Mouse (Mus musculus) gastrocnemius, postnatal 25 days (tissue): Measurements from ENCODE around the gene Mnx1. TPM values are rescaled to one million over a fixed set of nuclear protein-coding genes. Genes with fewer than 3 reads are reported as not detected.

Experiments used
- DNase-seq: peaks from one replicate; pipeline ENCODE4 v3.0.0; 2022
- long read RNA-seq, 2 experiments: library from polyadenylated mRNA; stranded (forward); transcript quantifications; one replicate each; pipeline ENCODE4 v2.0.0; 2021
- total RNA-seq, 2 experiments: library from RNA; stranded (reverse); gene quantifications; 1 replicate in 1 of 2; 2 replicates in 1 of 2; pipeline ENCODE4 v1.2.3; 2021

The Mnx1 gene
- total RNA-seq = not detected
- long read RNA-seq, experiment 1 = 0 reads
- long read RNA-seq, experiment 2 = 0 reads

DNA sequence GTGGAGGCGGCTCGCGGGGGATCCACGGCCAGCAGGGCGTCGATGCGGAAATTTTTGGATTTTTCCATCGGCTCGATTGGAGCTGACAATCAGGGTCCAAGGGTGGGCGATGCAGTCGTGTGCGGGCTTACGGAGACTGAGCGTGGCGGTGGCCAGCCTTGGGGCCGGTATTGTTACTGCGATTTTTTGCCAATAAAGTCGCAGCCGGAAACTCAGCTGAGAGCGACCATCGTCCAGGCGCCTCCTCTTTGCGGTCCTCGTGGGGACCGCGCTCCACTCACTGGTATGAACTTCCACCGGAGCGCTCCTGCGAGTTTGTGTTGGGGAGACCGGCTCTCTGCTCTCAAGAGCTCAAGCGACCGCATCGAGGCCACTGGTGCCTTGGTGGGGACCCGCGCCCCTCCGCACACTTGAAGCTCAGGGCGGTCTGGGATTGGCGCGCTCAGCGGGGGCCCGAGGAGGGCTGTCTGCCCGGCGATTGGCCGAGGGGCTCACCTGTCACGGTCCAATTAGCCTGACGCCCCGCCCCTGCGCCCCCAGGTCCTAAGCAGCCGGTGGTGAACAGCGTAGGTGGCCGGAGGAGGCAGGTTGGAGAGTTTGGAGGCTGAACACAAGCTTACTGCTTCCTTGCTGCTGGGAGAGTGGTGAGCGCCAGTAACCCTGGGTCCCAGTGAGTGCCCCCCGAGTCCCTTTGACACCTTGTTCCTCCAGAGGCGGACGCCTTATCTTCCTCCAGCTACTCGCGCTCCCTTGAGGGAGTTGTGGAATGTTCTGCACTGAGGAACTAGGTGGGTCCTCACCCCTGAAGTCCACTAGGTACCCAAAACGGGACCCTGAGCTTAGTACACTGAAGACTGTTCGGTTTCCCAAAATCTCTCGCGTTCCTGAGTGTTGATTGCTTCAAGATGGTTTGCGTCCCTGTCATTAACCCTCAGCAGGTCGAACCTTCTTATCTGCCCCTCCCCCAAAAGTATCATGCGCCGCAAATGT is at the start of gene Mnx1:
Gene Mnx1, minus strand, starts transcription at position 263 of the 990 bp plus-strand sequence.
- no peak for DNase-seq

DNA sequence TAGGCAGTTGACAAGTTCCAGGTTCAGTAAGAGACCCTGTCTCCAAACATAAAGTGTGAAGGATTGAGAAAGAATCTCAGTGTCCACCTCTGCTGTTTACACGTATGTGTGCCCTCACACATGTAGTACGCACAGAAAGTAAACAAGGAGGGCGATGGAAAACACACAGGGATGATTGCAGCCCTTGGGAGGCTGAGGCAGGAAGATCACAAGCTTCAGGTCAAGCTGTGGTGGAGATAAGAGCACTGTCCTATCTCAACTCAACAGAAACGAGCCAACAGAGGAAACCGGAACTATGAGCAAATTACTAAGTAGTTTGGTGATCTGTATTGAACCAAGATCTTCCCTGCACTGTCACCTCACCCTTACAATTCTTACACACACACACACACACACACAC is 38.2 kb upstream of the Mnx1 start:
- DNase-seq = no peak

DNA sequence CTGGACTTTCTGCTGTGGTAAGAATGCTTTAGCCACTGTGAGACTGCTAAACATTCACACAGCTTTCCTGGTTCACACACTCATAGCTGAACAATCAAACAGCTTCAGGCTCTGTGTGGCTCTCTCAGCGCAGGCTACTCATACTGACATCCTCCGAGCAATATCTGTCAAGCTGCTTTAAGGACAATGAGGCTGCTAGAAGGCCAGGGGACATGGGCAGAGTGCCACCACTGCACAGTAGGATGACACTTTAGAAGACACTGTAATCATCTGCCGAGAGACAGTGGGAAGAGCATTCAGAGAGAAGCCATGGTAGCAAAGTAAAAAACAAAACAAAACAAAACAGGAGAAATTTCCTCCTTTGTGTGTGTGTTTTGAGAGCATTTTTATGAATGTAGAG is 37.6 kb upstream of the Mnx1 start:
- no peak for DNase-seq

DNA sequence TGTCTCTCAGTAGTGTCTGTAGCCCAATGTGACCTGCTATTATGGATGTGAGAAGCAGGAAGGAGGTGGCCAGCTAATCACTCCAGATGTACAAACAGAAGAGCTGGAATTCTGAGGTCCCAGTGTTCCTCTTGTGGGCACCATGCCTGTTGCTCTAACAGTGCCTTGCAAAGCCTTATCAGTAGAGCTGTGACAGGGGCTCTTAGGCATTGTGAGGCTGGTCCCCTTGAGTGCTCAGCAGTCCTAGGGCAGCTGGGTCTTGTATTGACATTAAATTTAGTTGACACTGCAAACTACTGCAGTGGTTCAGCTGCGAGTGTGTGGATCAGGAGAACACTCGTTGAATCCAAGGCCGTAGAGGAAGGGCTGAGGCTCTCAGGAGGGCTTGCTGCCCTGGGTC is 28.7 kb upstream of the Mnx1 start:
- no peak for DNase-seq

DNA sequence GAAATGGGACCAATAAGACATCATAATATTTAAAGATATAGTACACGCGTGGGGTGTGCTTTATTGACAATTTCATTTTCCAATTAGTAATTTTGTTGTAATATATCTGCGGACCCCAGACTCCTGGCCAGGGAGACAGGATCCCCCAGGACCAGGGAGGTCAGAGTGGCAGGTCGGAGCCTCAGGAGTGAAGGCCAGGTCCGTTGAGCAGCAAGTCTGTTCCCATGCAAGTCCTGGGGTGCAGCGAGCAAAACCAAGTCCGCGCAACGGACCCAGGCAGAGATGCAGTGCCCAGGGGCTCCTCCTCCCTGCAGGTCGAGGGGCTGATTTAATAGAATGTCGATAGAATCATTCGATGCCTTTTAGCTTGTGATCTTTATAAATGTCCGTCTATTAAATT is 9.1 kb upstream of the Mnx1 start:
- no peak for DNase-seq

DNA sequence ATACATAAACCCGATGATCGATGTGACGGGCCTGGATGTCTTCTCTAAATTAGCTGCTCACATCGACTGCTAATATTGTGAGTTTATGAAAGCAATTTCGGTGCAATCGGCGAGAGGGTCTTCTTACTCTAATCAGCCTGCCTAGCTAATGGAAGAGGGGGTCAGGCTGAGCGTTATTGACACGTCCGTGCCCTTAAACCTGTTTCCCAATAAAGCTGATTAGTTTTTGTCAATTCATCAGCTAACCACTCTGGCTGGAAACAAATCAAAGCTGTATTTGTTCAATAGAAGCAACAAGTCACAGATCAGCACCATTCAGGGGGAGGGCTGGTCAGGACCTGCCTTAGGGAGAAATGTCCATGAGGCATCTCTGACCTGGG is 7.7 kb upstream of the Mnx1 start:
- no peak for DNase-seq

DNA sequence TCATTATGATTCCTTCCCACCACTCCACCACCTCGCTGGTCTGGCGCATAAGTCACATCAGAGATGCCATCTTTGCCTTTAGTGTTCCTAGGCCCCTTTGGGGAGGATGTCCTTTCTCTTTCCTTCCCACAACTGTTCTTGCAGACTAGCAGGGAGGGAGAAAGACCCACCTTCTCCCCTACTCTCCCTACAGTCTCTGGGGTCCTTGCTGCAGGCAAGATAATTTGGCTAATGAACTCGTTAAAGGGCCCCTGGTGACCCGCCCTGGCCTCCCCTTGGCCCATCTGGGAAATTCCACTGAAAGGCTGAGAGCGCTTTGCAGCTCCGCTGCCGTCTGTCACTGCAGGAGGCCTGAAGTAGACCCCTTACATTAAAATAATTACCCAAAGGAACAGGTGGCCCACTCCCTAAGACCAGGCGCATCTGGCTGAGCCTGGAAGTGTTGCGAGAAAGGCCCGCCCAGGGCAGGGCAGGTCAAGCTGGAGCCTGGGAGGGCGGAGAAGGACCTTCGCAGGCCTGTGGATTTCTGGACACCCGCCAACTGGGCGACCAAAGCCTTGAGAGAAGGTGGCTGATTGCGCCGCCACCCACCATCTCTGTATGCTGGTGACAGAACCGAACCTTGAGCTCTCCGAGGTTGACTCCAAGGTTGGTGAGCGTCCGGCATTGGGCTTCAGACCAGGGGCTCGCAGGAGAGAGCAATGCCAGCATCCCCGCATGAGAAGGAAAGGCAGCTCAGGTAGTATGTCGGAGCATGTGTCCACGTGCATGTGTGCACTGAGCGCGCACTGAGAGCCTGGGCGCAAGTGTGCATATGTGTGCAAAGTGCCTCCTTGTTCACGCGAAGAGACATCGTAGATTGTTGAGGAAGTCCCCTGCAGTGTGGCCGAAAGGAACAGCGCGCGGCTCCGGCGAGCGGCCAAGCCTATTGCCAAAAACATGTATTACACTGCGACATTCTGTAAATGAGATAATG is 7.0 kb upstream of the Mnx1 start:
- no peak for DNase-seq

DNA sequence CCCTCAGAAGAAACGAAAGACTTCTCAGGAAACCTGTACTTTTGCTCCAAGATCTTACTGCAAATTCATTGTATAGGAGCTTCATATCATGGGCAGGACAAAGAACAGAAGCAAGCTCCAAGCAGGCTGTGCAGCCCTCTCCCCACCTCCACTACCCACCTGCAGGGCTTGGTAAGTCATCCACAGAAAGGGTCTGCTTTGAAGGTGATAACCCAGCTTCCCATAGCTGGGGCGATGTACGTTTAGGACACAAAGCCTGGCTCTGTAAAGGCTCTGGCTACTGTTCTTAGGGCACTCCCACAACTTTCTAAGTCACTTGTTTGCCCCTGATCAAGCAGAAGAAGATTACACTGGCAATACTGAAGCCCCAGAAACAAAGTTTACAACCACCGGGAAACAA is 5.5 kb upstream of the Mnx1 start:
- DNase-seq = no peak

DNA sequence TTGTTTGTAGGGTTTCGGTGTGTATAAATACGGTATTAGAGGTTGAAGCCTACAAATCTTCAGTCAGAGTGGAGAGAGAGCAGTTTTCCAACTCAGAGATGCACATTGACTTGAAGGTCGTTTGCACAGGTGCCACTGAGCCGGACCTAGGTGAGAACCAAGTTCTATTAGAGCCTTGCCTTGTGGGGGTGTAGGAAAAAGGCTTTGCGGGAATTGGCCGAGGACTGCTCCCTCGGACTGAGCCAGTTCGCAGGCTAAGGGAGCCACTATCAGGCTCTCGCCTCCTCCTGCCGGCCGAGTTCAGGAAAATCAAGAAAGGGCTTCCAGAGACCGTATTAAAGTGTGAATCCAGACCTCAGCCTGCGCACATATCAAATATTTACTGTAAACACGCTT is 926 bp upstream of the Mnx1 start:
- no peak for DNase-seq

DNA sequence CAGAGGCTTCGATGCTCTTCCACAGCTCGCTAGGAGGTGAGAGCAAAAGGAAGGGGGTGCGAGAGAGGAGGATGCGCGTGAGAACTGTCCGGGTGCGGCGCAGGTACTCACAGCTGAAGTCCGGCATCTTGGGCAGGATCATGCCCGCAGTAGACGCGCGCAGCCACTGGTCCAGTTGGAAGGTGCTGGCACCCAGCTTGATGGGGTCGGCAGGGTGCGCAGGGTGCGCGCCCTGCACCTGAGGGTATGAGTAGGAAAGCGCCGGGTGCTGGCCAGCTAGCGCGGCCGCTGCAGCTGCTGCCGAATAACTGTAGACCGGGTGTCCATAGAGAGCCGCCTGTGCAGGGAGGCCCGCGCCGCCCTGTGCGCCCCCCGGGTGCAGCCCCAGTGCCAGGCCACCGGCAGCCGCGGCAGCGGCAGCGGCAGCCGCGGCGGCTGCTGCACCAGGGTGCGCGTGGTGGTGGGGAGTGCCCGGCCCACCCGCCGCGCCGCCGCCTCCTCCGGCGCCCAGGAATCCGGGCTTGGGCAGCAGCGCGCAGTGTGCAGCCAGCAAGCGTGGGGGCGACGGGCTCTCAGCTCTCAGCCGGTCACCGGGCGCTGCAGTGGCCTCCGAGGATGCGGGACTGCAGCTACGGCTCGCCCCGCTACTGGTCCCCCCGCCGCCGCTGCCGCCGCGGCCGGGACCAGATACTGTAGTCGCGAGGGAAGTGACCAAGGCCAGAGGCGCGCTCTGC is 629 bp downstream of the Mnx1 start:
- no peak for DNase-seq

DNA sequence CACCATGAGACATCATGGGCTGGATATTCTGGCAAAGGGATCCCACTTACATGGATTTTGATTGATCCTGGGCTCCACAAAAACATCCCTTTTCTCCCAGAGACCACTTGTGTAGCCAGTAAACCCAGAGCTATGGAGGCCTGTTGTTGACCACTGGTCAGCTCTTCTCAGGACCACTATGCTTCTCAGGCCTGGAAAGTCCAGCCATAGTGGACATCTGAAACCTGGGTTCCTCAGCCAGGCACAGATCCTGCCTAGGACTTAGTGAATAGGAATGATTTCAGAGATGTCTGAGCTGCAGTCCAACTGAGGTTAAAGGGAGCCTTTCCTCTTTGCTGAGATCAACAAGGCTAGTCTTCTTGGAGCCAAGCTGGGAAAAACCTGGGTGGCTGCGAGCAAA is 2.2 kb downstream of the Mnx1 start:
- no peak for DNase-seq

DNA sequence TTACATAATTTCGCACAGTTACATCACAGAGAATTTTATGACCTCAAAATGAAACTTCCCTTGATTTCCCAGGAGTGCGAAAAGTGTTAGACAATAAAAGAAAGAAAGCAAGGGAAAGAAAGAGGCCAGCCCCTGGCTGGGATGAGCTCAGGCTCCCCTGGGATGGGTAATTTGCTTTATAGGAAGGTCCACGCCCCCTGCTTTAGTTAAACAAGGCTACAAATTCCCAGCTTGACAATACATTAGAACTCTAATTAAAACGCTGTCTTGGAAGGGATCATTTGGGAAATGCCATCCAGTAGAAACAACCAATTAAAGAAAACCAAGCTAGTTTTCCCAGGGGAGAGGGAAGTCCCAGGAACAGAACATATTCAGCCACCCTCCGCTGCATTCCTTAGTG is 2.7 kb downstream of the Mnx1 start:
- no peak for DNase-seq

DNA sequence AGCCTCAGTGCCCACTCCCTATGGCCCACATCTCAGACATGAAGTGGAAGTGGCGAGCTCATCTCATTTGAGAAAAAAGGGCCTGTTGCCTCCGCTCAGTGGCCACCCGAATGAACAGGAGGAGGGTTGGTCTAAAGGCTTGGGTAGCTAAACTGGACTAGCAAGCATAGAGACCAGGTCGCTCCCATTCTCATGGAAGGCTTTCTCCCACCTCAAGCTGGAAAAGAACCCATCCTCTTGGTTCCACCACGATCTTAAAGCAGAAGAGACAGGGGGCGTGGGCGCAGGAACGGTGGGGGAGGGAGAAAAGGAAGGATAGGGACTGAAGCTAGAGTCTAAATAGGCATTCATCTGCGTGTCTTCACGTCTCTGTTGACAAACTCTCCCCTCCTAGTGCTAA is 3.2 kb downstream of the Mnx1 start:
- DNase-seq = no peak

DNA sequence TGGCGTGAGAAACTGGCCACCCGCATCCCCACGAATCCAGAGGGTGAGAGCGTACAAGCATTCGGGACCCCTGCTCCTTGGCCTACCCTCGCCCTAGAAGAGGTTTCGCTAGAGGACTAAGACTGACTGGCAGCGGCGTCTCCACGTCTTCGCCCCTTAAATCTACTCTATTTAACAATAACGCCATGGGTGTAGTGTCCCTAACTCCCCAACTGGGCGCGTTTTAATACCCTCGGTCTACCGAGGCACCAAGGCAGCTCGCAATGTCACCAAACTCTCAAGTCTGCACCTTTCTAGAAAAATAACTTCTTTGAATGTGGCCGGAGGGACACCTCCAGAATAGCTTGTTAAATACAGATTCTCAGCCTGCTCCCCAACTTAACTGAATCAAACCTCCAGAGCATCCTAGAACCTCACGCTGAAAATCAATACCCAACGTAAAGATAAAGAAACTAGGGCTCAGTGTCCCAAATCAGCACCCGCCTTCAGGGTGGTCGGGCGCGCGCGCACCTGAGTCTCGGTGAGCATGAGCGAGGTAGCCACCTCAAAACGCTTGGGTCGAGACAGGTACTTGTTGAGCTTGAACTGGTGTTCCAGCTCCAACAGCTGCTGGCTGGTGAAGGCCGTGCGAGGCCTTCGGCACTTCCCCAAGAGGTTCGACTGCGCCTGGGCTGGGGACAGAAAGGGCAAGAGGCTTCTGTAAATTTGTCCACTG is 3.9 kb downstream of the Mnx1 start:
- no peak for DNase-seq

DNA sequence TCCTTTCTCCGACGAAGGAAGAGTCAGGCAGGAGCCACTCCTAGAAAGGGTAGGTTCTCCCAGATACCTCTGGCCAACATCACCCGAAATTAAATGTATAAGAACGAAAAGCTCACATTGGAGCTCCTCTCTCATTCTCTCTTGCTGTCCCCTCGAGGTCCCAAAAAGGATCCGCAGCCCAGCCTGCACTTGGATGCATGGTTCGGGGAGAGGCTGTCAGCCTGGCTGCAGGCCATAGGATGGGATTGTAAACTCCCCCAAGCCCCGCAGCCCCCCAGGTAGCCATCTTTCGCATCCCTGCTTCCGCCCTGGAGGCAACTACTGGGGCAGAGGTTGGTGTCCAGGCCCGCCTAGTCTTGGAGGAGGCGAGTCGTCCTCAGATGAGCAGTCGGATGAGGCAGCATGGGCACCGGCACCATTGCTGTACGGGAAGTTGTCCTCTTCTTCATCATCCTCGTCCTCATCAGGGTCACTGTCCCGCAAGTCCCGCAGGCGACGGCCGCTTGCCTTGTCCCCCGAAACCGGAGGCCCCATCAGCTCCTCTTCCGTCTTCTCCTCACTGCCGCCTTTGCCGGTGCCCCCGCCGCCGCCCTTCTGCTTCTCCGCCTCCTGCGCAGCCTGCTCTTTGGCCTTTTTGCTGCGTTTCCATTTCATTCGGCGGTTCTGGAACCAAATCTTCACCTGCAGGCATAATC is 4.6 kb downstream of the Mnx1 start:
- no peak for DNase-seq

DNA sequence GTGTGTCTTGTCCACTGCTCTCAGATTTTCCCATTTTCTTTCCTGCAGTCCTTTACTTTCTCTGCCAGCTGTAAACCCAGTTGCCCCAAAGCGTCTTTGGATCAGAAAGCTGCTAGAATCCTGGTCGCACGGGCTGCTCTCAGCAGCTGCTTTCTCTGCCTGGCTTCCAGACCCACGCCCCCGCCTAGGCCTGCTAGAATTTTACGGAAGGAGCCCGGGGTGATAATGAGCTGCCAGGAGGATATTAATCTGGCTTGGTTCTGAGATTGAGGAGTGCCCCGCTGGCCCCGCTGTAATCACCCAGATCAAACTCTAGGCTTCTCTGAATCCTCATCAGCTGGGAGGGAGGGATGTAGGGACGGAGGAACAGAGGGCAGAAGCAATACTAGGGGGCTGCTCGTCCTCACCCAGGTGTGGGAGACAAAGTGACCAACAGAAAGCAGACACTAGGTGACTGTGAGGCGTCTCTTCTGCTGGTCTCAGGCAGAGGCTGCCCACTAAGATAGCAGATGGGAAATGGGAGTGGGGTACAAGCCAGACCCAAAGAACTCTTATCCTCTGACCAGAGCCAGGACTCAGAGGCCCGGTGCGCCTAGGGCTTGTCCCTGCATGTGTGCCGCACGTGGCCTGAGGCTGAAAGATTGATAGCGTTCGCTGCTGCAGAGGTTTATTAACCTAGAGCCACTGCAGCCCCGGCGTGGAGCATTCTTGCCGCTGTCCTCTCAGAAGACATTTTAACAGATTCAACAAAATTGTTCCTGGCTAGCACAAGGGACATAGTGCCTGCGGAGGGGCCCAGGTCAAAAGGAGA is 6.2 kb downstream of the Mnx1 start:
- DNase-seq = no peak

DNA sequence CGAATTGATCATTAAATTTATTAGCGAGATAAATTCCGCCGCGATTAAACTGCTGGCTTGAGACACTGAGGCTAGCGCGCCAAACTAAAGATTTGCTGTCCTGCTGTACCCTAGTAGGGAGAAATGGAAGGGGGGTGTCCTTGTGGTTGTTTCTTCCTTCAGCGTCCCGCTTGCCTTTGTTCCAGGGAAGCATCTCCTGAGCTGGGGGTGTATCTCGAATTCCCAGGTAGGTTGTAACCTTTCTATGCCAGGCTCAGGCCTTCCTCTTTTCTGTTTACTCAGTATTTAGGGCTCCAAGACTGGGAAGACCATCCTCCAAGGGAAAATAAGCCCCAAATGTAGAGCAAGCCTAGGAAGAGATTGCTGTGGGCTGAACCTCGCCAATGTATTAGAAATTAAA is 6.9 kb downstream of the Mnx1 start:
- DNase-seq = no peak

DNA sequence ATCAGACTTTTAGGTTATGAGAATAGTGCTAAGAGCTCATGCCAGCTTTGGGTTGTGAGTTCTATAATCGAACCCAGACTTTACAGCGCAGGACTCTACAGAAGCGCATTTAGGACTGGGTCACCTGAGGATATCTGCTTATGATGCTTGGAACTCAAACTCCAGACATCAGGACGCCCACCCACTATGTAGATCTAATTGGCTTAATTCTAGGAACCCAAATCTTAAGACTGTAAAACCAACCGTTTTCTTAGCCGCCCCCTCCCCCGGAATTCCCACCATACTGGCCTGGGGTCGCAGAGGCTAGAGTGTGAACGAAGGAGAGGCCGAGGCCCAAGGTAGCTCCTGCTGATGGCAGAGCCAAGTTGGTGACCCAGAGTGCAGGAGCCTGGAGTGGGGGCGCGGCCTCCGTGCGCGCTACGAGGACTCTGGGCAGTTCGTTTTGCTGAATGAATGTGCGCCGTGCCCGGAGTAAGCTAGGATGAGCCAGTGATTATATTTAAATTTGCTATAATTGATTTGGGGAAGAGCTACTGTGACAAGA is 7.3 kb downstream of the Mnx1 start:
- DNase-seq = no peak

DNA sequence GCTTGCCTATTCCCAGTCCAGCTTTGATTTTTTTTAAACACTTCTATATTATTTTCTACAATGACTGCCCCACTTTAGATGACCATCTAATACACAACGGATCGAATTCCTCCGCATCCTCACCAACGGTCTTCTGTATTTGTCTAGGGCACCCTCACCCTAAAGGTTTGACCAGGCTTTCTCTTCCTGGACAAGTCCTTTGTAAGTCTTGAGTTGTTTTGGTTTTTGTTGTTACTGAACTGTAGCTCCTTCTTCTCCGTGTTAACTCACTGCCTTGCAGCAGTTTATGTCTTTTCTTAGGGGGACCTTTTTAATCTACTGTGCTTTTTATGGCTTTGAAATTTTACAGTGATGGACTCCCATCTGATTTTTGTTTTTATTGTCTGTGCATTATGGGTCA is 8.0 kb downstream of the Mnx1 start:
- DNase-seq = no peak

DNA sequence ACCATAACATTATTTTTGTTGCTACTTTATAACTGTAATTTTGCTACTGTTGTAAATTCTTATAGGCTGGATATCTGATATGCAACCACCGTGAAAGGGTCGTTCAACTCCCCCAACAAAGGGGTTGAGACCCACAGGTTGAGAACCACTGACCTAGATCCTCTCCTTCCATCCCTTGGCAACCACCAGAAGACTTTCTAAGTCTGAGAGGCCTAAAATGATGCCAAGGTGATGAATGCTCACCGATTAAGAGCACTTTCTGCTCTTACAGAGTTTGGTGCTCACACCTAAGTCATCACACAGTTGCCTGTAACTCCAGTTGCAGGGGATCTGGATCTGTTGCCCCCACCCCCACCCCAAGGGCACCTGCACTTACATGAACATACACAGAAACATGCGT is 8.8 kb downstream of the Mnx1 start:
- no peak for DNase-seq
